Mouse (Mus musculus) brain, embryonic 14.5 days (tissue): Measurements from ENCODE around the gene Olfr332.

ENCODE experiments used
- CTCF ChIP-seq: fragments of 200-500 bp; IDR thresholded peaks from 2 replicates; pipeline ENCODE4 v1.5.1; 2012; ENCODE audit warnings: inconsistent platforms, mild to moderate bottlenecking, moderate library complexity, borderline replicate concordance; ENCODE audit not compliant: insufficient read depth, insufficient read length; ENCODE audit errors: extremely low read depth
- POLR2A ChIP-seq: fragments of 200-500 bp; IDR thresholded peaks from 2 replicates; pipeline ENCODE4 v1.6.1; 2012; ENCODE audit warnings: mild to moderate bottlenecking, inconsistent platforms, borderline replicate concordance; ENCODE audit not compliant: poor library complexity, insufficient read depth, insufficient read length, severe bottlenecking; ENCODE audit errors: extremely low read depth

GRCm38 (mm10) chr11:58499290-58499689, 6.9 kb upstream of the Olfr332 start:
- TF ChIP-seq CTCF: peak; percentile 32; the same call in 1 of the 2 replicates
- no peak for TF ChIP-seq POLR2A
